Mouse (Mus musculus): ENCODE data around the gene Tigar.

DNA sequence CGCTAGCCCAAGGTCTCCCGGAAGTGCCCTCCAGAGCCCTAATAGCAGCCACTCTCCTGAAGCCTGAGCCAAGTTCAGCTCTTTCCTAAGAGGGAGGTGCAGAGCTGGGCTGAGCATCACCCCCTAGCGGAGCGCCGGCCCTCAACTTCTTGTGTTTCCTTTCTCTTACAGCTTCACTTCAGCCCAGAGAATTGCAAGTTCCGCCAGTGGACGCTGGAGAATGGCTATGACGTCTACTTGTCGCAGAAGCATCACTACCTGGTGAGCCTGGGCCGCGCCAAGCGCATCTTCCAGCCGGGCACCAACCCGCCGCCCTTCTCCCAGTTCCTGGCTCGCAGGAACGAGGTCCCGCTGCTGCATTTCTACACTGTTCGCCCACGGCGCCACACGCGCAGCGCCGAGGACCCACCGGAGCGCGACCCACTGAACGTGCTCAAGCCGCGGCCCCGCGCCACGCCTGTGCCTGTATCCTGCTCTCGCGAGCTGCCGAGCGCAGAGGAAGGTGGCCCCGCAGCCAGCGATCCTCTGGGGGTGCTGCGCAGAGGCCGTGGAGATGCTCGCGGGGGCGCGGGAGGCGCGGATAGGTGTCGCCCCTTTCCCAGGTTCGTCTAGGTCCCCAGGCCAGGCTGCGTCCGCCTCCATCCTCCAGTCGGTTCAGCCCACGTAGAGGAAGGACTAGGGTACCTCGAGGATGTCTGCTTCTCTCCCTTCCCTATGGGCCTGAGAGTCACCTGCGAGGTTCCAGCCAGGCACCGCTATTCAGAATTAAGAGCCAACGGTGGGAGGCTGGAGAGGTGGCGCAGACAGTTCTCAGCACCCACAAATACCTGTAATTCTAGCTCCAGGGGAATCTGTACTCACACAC lies 29.3 kb downstream of the Tigar start:
- TF ChIP-seq POLR2A (IDR thresholded peaks at IDR 0.05; ENCODE audit: borderline replicate concordance, extremely low read depth, low read depth, low read length), result no peak
- no peak for TF ChIP-seq CTCF (IDR thresholded peaks at IDR 0.05; ENCODE audit: insufficient read depth, low read length)

Data from lung, adult 2 months (tissue).